Mouse (Mus musculus) midbrain, embryonic 11.5 days (tissue): ENCODE data around the gene Ago3. TPM values are rescaled to one million over a fixed set of nuclear protein-coding genes. Genes with fewer than 3 reads are reported as not detected.

ENCODE experiments used
- ATAC-seq: fragments of 200-750 bp; cut with Nextera tagmentation; 2 replicates; pipeline ENCODE4 v1.8.0; 2017; ENCODE audit warnings: moderate TSS enrichment, moderate library complexity; ENCODE audit not compliant: low FRiP score
- DNase-seq: peaks from one replicate; pipeline ENCODE4 v3.0.0; 2015; ENCODE audit warnings: low spot score; ENCODE audit errors: missing footprints
- H3K27ac ChIP-seq: fragments of 300-500 bp; sonication (generic); 2 replicates; pipeline ENCODE4 v1.5.1; 2014; ENCODE audit warnings: low read depth, low read length
- H3K27me3 ChIP-seq: fragments of 300-500 bp; sonication (generic); 2 replicates; pipeline ENCODE4 v1.6.1; 2014; ENCODE audit warnings: mild to moderate bottlenecking, low read length, moderate library complexity, mixed read lengths; ENCODE audit not compliant: control insufficient read depth, insufficient read depth
- H3K36me3 ChIP-seq: fragments of 300-500 bp; sonication (generic); 2 replicates; pipeline ENCODE4 v1.6.1; 2014; ENCODE audit warnings: mild to moderate bottlenecking, low read length, moderate library complexity, mixed read lengths; ENCODE audit not compliant: control insufficient read depth, insufficient read depth
- H3K4me1 ChIP-seq: fragments of 300-500 bp; sonication (generic); 2 replicates; pipeline ENCODE4 v1.6.1; 2014; ENCODE audit warnings: low read length; ENCODE audit not compliant: control insufficient read depth, insufficient read depth
- H3K4me2 ChIP-seq: fragments of 300-500 bp; sonication (generic); 2 replicates; pipeline ENCODE4 v1.6.1; 2014; ENCODE audit warnings: mild to moderate bottlenecking, moderate library complexity
- H3K4me3 ChIP-seq: fragments of 300-500 bp; sonication (generic); 2 replicates; pipeline ENCODE4 v1.5.1; 2014; ENCODE audit warnings: low read depth, low read length
- H3K9ac ChIP-seq: fragments of 300-500 bp; sonication (generic); 2 replicates; pipeline ENCODE4 v1.6.1; 2014; ENCODE audit warnings: low read length
- H3K9me3 ChIP-seq: fragments of 300-500 bp; sonication (generic); 2 replicates; pipeline ENCODE4 v1.6.1; 2016; ENCODE audit warnings: low read length; ENCODE audit not compliant: control insufficient read depth
- WGBS: fragments of 180-500 bp; shearing (Covaris S2); extraction: QIAGEN DNeasy Blood & Tissue Kit; methylation state at CpG from one replicate; pipeline ENCODE4 v1.1.7; 2014; 5-methylcytosine and 5-hydroxymethylcytosine counted together
- polyA plus RNA-seq: library from polyadenylated mRNA; unstranded; fragments of >200 nt; fragmentation: Nextera tagmentation; extraction: Ambion mirVana; gene quantifications from 2 replicates; pipeline ENCODE4 v1.2.1, GENCODE M21; 2014

The Ago3 gene
- polyA plus RNA-seq: 12.2 and 13.3 TPM in 2 replicates

- ATAC-seq: peak; percentile 96
Observed at GRCm38 (mm10) chr4:126429347-126430079, at the start of gene Ago3. Gene Ago3, minus strand, starts transcription at chr4:126429556.

DNA sequence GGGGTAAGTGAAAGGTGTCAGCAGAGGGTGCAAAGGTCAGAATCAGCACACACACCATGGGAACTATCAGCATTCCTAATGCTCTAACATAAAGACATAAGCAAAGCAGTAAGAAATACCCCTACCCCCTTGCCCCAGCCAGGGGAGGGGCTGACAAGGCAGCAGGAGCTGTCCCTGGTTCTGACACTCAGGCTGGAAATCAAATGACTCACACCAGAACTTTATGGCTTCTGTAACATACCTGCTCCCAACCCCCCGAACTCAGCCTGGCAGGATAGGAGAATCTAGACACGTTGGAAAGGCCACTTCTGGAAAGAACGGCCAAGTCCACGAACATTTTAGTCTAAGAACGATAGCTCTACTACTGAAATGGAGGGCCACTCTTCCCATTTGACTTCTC, 43.7 kb upstream of the Ago3 start:
- ATAC-seq: no peak

More at GRCm38 (mm10) chr4:126429347-126430079, at the start of gene Ago3:
- under 1% methylated on average over 65 of the region's 65 CpGs for WGBS
- Histone ChIP-seq H3K9ac (peak within 1 kb of the TSS; percentile 85), H3K36me3 (no peaks in the 10 kb centered on the region), H3K4me1 (peaks cover 5% of the 10 kb centered on the region), H3K27ac (peak within 1 kb of the TSS; percentile 66), H3K27me3 (no peaks in the 10 kb centered on the region), H3K4me3 (peak within 1 kb of the TSS; percentile 85), H3K9me3 (no peaks in the 10 kb centered on the region), H3K4me2 (peak within 1 kb of the TSS; percentile 83)
- peak; percentile 99 for DNase-seq

GRCm38 (mm10) chr4:126469334-126469733, 40.0 kb upstream of the Ago3 start:
- Histone ChIP-seq H3K27me3 (no peaks in the 10 kb centered on the region), H3K4me1 (peaks cover 23% of the 10 kb centered on the region), H3K9ac (peak overlapping the region; percentile 97; the same call in 1 of the 2 replicates), H3K9me3 (no peaks in the 10 kb centered on the region), H3K4me3 (no peak overlapping the region), H3K4me2 (no peak overlapping the region), H3K27ac (no peak overlapping the region), H3K36me3 (no peaks in the 10 kb centered on the region)
- ATAC-seq (no peak), DNase-seq (no peak)
- WGBS: 80% methylated on average over 1 of the region's 1 CpGs

More for the DNA sequence above, 43.7 kb upstream of the Ago3 start:
- Histone ChIP-seq H3K36me3 (no peaks in the 10 kb centered on the region), H3K4me1 (no peaks in the 10 kb centered on the region; the same call in 1 of the 2 replicates), H3K4me2 (no peak overlapping the region), H3K9me3 (no peaks in the 10 kb centered on the region), H3K4me3 (no peak overlapping the region), H3K9ac (no peak overlapping the region), H3K27ac (no peak overlapping the region), H3K27me3 (no peaks in the 10 kb centered on the region)
- no peak for DNase-seq
- WGBS: 52% methylated on average over 5 of the region's 5 CpGs

- no peak for DNase-seq
- WGBS: 2% methylated on average over 8 of the region's 8 CpGs
- Histone ChIP-seq H3K9me3 (no peaks in the 10 kb centered on the region), H3K36me3 (no peaks in the 10 kb centered on the region), H3K4me1 (peaks cover 27% of the 10 kb centered on the region), H3K4me2 (peak overlapping the region; percentile 74), H3K9ac (peak overlapping the region; percentile 97), H3K27me3 (no peaks in the 10 kb centered on the region), H3K27ac (peak overlapping the region; percentile 94), H3K4me3 (peak overlapping the region; percentile 95)
- ATAC-seq: no peak
Observed at GRCm38 (mm10) chr4:126468925-126469324, 39.6 kb upstream of the Ago3 start.

DNA sequence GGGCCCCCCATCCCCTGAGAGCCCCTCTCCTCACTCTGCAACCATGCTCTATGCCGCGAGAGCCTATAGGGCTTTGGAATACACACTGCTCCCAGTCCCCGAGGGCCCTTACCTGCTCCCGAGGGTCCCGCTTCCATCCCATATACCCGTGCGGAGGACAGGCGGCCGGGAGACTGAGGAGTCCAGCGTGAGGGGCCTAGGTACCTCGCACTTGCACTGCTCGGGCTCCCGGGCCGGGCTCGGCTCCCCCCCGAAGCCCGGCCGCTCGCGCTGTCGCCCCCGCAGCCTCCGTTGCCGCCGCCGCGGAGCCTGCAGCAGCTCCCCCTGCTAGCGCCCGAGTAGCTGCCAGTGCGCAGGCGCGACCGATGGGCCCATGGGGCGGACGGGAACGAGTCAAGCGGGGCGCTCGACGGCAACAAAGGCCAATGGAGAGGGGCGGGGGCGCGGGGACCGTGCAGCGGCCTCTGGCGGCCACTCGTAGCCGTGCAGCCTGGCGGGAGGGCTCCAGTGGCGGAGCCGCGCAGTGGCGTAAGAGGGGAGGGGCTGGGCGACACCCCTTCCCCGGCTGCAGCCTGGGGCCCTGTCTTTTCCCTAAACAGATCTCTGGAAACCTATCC, 39.0 kb upstream of the Ago3 start, which contains the start of gene Ago1:
Gene Ago1 (minus strand): TSS at position 299 of the 617 bp plus-strand sequence.
- DNase-seq (peak; percentile 100), ATAC-seq (peak; percentile 75)
- Histone ChIP-seq H3K4me2 (peak within 1 kb of the TSS; percentile 74), H3K36me3 (no peaks in the 10 kb centered on the region), H3K4me3 (peak within 1 kb of the TSS; percentile 95), H3K27me3 (no peaks in the 10 kb centered on the region), H3K4me1 (peaks cover 32% of the 10 kb centered on the region), H3K27ac (peak within 1 kb of the TSS; percentile 94), H3K9ac (peak within 1 kb of the TSS; percentile 97), H3K9me3 (no peaks in the 10 kb centered on the region)
- 0% methylated on average over 55 of the region's 55 CpGs for WGBS

- Histone ChIP-seq H3K36me3 (no peaks in the 10 kb centered on the region), H3K27ac (peak overlapping the region; percentile 94), H3K9ac (peak overlapping the region; percentile 97), H3K9me3 (no peaks in the 10 kb centered on the region), H3K4me1 (peaks cover 33% of the 10 kb centered on the region), H3K27me3 (no peaks in the 10 kb centered on the region), H3K4me3 (peak overlapping the region; percentile 95), H3K4me2 (peak overlapping the region; percentile 74)
- WGBS: 0% methylated on average over 23 of the region's 25 CpGs
- DNase-seq: peak; percentile 98
- peak; percentile 76 for ATAC-seq
Observed at GRCm38 (mm10) chr4:126467721-126468284, 38.4 kb upstream of the Ago3 start.

DNA sequence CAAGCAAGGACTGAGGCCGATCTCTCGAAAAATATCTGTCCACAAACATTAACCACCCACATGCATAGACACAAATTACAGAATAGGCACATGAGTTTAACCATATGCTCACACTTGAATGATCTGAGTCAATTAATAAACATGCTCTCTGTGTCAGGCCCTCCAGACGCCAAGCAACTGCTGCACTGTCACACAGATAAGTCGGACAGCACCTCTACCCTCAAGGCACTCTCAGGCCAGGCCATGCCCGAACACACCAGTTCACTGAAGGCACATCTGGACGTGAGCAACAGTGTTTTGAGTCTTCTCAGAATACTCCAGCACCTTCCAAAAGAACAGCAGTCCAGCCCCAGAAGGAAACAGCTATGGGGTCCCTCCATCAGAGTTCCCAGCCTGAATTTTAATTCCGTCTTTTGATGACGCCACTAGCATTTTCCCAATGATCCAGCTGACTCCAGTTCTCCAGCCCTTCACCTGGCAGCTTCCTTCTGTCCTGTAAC, 36.9 kb upstream of the Ago3 start:
- peak overlapping the region; percentile 95 for H3K4me3 ChIP-seq
- no peaks in the 10 kb centered on the region for H3K27me3 ChIP-seq
- H3K4me2 ChIP-seq: peak overlapping the region; percentile 74
- ATAC-seq (peak; percentile 3; the same call in 1 of the 2 replicates), DNase-seq (peak; percentile 92)
- WGBS: 7% methylated on average over 8 of the region's 8 CpGs
- peak overlapping the region; percentile 61 for H3K9ac ChIP-seq
- peaks cover 33% of the 10 kb centered on the region for H3K4me1 ChIP-seq
- no peaks in the 10 kb centered on the region for H3K9me3 ChIP-seq
- peak overlapping the region; percentile 94 for H3K27ac ChIP-seq
- no peaks in the 10 kb centered on the region for H3K36me3 ChIP-seq

- Histone ChIP-seq H3K9ac (peak overlapping the region; percentile 61), H3K27me3 (no peaks in the 10 kb centered on the region)
Observed at GRCm38 (mm10) chr4:126465843-126466242, 36.5 kb upstream of the Ago3 start.

More at GRCm38 (mm10) chr4:126465843-126466242, 36.5 kb upstream of the Ago3 start:
- H3K27ac ChIP-seq: peak overlapping the region; percentile 94
- peak overlapping the region; percentile 74 for H3K4me2 ChIP-seq
- peak; percentile 80 for ATAC-seq
- DNase-seq: peak; percentile 99
- WGBS: under 1% methylated on average over 8 of the region's 8 CpGs
- peaks cover 33% of the 10 kb centered on the region for H3K4me1 ChIP-seq
- peak overlapping the region; percentile 95 for H3K4me3 ChIP-seq
- no peaks in the 10 kb centered on the region for H3K9me3 ChIP-seq
- H3K36me3 ChIP-seq: no peaks in the 10 kb centered on the region
